Mouse (Mus musculus): Measurements from ENCODE around the gene Pdx1.
A peak's percentile ranks its signal among the peaks of the same experiment; 100 is the strongest.

Pdx1 gene

DNA sequence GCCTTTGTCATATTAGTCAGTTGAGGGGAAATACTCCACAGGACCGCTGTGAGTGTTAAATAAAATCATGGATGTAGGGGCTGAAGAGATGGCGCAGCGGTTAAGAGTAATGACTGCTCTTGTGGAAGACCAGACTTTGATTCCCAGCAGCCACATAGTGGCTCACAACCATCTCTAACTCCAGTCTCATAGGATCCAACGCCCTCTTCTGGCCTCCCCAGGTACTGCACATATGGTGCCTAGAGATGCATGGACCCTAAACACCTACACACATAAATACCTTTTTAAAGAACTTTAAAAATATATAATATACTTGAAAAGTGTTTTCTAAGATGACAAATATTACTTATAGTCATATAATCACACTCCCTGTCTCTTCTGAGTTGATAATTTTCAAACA, 14.6 kb downstream of the Pdx1 start:
- no peak for DNase-seq

DNA sequence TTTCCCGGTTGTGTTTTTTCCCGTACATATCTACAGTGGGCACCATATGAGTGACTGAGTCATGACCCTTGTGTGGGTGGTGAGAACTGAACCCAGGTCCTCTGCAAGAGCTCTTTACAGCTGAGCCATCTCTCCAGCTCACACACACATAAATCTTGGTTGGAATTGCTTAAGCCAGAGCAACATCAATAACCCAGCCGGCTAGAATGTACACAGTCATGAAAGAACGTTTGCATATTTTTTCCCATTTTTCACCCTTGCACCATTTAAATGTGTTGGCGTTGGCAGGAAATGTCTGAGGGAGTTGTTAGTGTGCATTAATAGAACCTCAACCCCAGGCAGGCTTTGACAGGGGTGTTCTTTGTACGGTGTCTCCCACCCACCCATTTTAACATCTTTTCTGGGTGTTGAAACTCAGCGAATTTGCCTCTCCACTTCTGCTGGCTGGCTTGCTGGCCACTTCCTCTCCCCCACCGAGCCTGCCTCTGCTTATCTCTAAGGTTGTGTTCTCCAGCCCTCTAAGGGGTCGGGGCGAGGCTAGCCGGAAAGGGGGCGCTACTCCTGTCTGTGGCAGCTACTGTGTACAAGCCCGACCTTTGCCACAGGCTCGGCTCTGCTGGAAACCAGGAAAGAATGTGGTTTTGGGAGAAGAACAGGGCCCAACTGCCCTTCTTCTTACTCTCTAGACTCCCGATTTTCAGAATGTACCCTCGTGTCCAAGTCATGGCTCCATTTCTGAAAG, 22.2 kb downstream of the Pdx1 start:
- DNase-seq = no peak

DNA sequence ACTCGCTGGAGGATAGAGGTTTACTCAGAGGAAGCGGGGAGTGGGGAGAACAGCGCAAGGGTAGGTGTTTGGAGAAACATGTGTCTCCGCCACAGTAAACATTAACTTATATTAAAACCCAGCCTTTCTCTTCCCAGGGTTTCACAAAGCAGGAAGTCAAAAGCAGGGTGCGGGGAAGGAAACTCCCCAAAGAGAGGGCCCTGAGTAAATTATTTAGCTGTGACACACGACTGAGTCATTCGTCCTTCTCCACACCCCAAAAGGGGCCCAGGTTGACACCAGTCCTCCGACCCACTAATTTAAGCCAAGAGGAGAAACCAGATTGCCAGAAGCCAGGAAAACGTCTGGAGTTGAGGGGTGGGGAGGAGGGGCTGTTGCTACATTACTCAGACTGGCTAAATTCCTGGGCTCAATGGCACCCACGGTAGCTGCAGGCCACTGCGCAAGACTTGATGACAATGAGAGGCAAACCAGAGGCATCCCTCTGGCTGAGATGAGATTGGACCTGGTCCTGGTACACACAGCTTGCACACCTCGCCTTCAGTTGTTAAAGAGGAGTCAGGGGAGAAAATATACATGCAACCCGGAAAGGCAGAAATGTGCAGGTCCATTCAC, 22.9 kb downstream of the Pdx1 start:
- no peak for DNase-seq

DNA sequence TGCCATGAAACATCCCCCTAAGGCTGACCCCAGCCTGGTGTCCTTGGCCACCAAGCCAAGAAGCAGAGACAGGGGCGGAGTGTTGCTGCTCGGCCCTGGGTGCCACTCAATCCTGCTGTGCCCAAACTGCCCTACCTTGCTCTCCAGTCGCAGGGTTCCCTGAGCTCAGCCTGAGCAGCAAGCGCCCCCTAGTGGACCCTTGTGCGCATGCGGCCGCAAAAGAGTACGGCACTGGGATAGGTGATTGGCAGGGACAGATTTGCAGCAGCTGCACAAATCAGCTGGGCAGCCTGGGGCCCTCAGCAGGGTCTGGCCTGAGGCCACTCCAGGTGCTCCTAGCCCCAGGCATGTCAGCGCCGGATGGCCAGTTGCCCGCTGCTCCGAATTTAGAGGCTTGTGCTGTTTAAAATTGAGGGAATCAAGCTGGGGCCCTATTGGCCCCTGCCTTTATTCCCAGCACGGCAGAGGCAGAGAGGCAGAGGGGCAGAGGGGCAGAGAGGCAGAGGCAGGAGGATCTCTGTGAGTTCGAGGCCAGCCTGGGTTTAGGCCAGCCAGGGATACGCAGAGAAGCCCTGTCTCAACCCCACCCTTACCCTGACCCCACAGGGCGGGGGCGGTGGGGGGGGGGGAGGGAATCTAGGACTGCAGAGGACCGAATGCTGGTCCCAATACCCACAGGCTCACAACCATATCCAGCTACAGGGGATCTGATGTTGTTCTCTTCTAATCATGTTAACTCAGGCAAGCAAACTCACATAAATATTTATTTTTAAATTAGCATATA, 23.6 kb downstream of the Pdx1 start:
- DNase-seq = peak; percentile 61 to 79

DNA sequence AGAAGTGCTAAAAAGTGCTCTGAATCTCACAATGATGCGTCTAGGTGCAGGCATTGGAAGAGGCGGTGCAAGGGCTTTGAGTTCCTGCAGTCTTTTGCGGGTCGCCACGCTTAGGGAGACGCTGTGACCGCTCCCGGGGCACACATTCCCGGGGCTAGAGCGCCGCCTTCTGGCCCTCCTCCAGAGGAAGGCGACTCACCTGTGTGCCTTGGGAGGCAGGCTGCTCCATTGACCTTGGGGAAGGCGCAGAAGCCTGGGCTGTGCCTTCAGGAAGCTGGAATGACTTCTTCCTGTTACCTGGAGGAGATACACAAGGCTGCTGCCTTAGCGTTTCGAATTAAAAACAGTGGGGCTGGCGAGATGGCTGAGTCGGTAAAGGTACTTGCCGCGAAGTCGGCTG, 24.4 kb downstream of the Pdx1 start:
- DNase-seq = peak; percentile 46 to 70

DNA sequence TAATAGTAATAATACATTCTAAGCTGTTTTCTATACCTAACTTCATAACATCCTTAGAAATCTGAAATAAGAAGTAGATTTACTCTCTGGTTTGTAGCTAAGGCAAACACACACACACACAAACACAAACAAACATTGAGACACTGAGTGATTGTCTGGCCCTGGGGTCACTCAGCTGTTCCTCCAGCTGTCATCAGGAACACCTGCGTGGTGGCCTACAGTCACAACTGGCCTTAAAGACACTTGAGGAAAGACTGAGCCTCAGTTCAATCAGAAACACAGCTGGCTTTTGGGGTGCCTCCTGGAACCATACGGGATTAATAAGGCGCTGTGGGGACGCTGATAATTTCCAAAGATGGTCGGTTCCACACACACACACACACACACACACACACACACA, 27.5 kb downstream of the Pdx1 start:
- DNase-seq = no peak

DNA sequence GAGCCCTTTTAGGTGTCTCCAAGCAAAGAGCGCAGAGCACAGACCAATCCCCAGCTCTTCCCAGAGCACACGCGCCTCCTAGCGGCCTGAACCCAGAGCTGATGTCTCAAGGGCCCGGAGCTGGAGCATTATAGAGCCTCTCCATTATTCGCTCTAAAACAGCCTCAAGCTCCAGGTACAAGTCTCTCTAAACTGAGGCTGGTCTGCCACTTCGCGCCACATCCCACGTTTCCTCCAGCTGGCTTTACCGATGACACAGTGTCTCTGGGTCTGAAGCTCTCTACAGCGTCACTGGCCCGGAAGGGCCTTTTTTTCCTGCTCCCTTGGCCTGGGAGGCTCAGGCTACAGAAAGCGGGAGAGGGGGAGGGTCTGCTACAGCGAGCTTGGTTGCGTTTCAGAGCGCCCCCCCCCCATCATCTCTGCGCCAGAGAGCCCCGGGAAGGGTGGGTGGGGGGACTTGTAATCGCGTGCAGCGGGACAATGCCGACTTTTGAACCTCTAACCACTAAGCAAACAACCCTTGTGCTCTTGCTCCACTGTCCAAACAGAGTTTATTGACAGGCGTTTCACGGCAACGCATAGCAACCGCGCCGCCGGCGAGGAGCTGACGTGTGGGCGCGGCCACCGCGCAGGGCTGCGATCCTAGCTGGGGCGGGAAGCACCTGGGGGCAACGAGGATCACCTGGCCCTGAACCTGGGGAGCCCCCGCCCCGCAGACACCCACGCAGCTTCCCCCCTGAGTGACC, 29.7 kb downstream of the Pdx1 start:
- DNase-seq = peak; percentile 33 to 66

DNA sequence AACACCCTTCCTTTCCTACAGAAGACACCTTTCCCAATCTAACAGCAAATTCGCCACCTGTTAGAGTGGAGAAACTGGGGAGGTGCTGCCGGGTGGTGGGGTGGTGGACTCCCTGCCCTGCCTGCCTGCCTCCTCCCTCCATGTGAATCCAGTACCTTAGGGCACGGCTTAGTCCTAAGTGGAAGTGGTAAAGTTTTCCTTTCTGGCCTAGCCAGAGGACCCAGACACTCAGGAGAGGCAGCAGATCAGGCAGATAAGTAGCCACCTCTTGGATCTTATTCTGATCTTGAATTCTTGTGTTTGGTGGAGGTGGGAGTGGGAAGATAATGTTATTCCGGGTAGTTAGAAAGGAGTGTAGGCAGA, 30.2 kb downstream of the Pdx1 start:
- no peak for DNase-seq

DNA sequence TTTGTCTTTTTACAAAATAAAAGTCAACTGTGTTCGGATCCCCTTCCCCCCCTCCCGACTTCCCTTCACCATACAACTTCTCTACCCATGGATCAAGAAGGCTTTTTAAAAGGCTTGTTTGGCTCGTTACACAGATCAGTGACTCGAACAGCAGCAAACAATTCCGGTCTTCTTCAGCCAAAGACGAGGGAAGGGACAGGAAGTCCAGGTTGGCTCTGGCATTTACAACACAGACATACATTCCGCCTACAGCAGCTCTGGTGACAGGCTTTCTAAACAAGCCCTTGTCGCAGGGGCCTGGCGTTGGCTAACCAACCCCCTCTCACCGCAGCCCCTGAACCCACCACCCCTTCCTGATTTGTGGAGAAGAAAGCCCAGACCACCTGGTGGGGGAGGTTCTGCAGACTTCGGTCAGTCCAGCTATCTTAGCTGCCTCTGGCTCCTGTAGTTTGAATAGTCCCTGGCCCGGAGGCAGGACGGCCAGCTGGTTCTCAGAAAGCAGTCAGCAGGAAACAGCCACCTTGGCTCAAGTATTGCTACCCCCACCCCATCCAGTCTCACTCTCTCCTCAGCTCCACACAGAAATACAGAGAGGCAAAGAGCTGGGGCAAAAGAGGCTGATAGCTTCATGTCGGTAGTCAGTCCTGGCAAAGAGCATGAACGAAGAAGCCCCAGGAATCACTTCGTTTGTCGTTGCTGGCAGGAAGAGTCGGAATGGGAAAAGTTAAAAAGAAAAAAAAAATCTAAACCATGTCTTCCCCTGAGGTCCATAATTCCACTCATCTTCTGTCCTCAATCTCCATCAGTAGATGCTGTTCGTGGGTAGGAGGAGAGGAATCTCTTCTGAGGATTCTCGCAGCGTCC, 31.4 kb downstream of the Pdx1 start:
- no peak for DNase-seq

DNA sequence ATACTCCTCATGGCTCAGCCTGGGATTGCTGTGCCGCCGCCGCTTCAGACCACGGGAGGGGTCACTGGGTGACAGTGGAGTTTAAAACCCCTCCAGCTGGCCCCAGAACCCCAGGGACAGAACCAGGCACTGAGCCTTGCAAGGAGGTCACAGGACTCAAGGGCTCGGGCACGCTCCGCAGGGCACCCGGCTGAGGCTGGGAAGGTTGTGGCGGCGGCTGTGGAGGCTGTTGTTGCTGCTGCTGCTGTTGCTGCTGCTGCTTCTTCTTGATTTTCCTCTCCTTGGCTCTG, 32.0 kb downstream of the Pdx1 start:
- no peak for DNase-seq

DNA sequence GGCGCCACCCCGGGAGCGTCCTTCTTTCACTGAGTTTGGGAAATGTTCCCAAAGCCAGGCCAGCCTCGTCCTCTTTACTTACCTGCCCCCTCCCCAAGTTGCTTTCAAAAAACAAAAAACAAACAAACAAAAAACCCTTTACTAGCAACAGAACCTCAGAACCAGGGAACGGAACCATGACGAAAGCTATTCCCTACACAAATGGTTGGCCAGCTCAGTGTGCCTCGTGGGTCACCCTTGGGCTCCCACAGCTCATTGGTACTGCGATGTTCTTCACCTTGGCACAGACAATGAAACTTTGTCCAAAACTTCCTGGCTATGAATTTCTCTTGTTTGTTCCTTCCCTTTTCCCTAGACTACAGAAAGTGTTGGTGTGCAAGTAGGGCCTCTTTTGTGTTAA, 32.4 kb downstream of the Pdx1 start:
- DNase-seq = no peak

DNA sequence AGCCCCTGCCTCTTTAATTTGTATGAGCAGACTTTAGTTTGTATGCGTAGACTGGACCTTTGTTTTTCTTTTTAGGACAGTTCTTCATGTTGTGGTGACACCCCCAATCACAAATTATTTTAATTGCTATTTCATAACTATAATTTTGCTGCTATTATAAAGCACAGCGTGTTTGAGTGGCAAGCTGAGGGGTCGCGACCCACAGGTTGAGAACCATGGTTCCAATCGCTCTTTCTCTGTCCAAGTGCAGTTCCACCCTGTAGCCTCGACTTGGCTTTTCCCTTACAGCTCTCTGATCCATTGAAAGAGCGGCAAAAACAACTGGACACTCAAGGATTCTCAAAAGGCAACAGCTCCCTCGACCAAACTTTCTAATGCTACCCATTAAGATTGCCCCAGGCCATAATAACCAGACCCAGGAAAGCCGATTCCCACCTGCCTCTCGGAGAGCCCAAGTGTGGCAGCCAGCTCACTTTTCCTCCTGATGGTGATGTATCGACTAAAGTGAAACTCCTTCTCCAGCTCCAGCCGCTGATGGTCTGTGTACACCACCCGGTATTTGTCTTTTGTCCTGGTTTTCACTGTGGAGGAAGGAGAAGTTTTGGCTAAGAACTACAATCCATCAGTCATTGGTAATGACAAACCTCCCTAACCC, 33.1 kb downstream of the Pdx1 start:
- no peak for DNase-seq

DNA sequence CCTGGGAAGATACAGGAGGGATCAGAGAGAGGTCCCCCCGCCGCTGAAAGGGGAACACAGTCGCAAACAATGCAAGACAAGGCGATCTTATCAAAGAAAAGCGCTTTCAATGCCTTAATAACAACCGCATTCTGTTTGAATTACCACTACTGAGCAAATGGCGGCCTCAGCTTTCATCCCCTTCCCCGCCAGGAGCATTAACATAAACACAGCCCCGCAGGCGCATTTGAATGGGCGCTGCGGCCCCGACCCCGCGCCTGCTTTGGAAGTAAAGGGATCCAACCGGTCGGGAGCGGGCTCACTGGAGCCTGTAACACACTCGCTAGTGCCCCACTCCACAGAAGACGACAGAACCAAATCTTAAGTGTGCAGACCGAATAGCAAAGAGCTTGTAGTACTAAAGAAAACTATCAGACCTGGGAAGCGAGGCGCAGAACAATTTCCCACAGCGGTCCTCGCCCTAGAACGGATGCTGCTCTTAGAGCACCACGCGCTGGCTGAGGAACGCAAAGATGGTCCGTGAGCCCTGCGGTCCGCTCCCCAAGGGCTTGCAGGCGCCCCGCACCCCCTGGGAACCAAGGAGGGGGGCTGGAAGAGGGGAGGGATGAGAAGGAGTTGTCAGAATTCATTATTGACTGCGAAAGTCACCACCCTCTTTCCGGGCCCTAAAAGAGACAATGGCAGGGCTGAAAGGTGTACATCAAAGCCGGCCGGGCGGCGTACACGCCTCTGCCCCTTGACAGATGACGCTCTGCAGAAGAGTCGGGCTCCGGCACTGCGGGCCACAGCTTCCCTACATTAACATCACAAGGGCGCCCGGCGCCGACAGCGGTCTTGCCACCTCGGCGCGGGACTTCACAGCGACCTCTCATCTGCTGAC, 34.8 kb downstream of the Pdx1 start:
- no peak for DNase-seq

DNA sequence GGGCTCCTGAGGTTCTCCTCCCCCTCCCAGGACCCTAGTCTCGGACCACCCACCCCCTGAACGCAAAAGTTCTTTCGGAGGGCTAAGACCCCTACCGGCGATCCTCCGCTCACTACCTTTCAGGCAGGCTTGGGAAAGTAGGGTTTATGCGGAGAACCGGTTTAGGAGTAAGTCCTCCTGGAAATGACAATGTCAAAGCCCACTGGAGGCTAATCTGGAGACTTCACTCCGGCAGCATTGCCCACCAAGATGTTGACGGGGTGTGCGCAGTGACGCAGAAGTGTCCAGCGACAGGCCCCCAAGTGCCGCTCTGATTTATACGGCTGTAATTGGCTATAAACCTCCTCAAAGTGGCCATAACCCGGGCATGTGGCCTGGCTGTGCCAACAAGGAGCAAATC, 35.4 kb downstream of the Pdx1 start:
- DNase-seq = no peak

DNA sequence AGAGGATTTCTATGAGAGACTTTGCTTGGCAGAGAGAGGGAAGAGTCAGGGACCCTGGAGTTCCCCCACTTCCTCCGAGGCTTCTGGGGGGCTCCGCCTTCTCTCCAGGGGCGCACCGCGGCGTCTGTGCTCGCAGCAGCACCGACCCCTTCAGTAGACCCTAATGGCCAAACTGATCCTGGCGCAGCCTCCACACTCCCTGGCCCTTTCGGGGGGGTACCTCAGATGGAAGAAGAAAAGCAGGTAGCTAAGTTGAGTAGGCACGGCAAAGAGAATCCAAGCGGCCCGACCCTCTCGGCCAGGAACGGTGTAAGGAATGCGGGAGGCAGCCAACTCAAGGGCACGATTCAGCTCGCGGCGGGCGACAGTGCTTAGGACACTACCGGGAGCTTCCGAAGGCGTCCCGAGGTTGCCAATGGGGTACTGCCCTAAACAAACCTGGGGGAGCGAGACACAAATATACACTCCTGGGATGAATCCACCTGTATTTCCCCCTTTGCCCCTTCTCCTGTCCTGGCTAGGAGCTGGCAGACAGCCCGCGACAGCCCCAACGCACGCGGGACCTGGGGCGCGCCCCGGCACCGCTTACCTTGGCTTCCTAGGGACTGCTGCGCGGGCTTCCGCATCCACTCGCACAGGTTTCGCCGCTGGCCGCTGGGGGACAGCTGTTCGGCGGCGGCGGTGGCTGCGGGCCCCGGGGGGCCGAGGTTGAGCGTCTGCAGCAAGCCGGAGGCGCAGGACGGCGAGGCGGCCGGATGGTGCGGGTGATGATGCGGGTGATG, 36.3 kb downstream of the Pdx1 start:
- DNase-seq = no peak

DNA sequence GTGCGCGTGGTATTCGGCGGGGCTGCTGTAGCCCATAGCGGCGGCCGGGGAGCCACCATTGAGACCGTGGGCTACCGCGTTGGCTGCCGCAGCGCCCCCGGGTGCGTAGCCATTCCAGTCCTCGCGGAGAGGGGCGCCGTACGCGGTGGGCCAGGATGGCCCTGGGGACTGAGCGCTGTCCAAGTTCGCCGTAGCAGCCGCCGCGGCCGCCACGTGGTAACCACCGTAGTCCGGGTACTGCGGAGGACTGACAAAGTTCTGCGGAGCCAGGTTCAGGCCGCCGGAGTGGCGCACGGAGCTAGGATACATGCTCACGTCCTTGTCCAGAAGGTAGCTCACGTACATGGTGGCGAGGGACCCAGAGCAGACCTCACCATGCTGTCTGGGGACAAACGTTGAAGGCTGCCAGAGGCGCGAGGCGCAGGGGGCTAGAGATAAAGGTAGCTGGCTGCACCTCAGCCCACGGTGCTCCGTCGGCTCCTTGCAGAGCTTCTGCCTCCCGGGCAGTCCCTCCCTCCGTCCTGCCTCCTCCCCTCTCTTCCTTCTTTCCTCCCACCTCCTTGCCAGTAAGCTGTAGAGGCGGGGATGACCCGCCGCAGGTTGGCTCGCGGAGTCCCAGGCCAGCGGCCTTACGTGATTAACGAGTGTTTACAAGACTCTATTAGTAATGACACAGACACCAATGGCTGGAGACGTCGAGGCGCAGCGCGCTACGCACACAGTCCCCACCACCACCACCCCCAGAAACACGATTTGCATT, 37.1 kb downstream of the Pdx1 start, which contains the start of gene Cdx2:
Gene Cdx2, minus strand, starts transcription at position 633 of the 760 bp plus-strand sequence.
- no peak for DNase-seq

DNA sequence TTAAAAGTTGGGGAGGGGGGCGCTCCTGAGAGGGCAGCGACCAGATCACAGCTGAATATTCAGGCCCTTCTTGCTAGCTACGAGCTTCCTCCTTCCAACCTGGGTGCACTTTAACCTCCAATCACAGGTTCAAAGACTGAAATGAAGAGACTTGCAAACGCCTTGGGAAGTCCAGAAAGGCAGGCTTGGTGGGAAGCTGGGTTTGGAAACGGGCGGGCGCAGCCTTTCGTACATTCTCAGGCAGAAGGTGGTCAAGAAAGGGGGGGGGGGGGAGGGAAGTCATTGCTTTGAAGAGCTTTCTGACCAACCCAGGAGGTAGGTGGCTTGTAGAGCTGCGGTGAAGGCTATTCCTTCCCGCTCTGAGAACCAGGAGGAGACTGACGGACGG, 37.6 kb downstream of the Pdx1 start:
- no peak for DNase-seq

DNA sequence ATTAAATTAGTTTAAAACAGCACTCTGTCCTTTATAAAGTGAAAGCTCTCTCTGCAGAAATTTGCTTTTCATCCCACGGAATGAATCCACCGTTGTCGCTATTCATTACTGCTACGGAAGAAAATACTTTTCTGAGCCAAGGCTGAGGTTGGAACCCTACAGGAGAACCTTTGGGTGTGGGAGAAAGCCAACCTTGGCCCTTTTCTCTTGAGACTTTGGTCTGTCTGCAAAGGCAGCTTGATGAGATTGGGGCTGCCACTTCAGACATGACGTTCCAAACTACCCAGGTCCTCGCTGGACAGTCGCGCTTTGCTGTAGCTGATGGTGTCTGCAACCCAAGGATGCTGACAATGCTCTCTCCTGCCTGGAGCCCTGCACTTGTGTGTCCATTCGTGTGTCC, 38.7 kb downstream of the Pdx1 start:
- no peak for DNase-seq

DNA sequence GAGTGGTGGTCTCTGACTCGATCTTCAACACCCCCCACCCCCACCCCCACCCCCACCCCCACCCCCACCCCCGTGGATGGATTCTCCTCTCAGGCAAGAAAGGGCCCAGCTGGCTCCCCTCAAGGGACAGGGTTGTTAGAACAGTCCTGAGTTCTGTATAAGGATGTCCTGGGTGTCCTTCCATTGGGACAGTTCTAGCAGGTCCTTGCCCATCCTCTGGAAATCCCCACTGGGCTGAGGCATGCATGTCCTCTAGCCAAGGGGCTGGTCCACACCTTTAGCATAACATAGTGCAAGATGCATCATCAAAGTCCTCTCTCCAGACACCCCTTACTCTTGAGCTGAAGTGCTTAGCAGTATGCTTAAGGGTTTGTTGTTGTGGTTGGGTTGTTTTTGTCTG, 40.0 kb downstream of the Pdx1 start:
- DNase-seq = no peak
